Mouse (Mus musculus) gastrocnemius, adult 8-10 months (tissue): ENCODE data around the gene Prr12. TPM values are rescaled to one million over a fixed set of nuclear protein-coding genes. Genes with fewer than 3 reads are reported as not detected.
"Not testable (repeated sequence)": the region's sequence is repeated elsewhere in the genome, so short reads cannot be mapped to it uniquely, and the experiment has no call there.

Experiments
- DNase-seq, 2 experiments: peaks; one replicate each; pipeline ENCODE4 v3.0.0; 2022; ENCODE audit warnings: low spot score in 2 of 2
- total RNA-seq, 4 experiments: library from RNA; stranded (reverse); gene quantifications; 2 replicates each; pipeline ENCODE4 v1.2.4; 2022

Prr12 gene
- 10 to 100 TPM; 15.3 to 17.5 (median 15.9) TPM for total RNA-seq

DNA sequence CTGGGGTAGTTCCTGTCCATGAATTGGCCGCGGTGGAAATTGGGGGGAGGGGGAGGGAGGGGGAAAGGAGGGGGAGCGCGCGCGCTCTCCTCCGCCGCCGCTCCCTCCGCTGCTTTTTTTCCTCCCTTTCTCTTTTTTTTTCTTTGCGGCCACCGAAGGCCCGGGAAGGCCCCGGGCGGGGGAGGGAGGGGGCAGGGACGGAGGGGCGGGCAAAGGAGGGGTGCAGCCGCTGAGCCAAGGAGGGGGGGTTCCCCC lies at the start of gene Prr12:
Gene Prr12 (minus strand): TSS at position 20 of the 255 bp plus-strand sequence.
- DNase-seq, result no peak

DNA sequence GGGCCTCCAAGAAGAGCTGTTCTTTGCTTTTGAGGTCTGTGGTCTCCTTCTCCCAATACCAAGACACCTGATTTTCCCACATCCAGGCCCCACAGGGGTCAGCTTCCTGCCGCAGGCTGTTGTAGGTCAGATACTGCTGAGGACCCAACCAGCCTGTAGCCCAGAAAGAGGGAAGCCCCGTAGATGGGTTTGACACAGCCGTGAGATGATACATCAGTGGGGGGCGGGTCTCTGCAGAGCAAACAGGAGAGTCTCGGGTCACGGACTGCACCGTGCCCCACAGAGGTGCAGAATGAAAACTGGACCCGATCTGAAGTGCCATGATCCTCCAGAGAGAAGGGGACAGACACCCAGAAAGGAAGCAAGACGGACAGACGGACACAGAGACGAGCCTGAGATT lies 49.8 kb upstream of the Prr12 start:
- DNase-seq, result no peak

DNA sequence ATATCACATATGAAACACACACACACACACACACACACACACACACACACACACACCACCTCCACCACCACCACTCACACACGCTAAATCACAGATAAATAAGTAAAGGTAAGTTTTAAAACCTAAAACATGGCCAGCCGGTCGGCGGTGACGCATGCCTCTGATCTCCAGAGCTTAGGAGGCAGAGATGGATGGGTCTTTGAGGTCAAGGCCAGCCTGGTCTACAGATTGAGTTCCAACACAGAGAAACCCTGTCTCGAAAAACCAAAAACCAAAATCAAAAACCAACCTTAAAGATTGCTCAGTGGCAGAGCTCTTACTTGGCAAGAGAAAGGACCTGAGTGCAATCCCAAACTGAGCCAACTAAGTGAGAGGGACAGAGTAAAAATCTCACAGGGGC lies 47.4 kb upstream of the Prr12 start:
- no peak for DNase-seq

DNA sequence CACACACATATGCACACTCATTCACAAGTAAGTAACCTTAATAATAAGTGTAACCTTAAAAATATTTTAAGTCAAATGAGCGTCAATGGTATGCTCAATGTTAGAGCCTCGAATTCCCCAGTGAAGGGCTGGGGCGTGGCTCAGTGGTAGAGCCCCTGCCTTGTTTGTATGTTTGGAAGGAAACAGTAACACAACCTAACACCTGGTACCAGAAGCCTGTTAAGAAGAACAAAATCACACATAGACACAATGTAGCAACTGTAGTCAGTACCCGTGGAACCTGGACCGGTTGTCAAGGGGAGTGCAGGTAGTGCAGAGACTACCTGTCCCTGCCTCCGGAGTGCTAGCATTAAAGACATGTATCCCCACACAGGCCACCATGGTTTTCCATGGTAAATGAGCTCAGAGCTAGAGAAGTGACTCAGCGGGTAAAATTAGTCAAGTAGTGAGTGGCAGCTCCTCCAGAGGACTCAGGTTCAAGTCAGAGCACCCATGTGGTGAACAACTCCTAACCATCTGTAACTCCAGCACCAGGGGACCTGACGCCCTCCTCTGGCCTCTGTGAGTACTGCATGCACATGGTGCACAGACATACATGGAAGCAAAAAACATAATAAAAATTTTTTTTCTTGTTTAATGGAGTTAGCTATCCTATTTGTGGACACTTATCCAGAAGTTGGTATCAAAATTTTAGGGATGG lies 46.0 kb upstream of the Prr12 start:
- DNase-seq, result no peak

DNA sequence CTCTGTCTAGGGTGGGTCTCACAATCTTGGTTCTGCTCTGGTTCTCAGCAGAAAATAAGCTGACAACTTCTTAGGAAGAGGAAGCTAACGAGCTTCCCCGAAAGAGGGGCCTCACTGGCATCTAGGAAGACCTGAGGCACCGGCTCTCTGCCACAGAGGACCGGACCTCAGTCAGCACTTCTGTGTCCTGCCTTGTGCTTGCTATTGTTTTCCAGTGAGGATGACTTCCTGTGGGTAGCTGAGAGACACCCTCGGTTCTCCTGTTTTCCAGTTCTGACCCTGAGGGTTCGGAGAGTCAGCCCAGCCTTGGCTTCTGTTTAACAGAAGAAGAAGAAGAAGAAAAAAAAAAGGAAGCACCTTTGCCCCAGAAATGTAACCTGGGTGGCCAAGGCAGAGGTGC lies 44.8 kb upstream of the Prr12 start:
- no peak for DNase-seq

DNA sequence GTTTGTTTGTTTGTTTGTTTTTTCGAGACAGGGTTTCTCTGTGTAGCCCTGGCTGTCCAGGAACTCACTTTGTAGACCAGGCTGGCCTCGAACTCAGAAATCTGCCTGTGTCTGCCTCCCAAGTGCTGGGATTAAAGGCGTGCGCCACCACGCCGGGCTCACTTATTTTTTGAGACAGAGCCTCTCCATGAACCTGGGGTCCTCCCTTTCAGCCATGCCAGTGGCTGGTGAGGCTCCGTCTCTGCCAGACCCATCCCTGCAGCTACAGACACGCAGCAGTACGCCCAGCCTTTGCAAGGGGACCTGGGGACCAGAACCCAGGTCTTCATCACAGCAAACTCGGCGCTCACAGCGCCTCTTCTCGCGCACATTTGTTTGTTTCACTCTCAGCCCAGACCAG lies 43.3 kb upstream of the Prr12 start:
- not testable (repeated sequence) for DNase-seq

DNA sequence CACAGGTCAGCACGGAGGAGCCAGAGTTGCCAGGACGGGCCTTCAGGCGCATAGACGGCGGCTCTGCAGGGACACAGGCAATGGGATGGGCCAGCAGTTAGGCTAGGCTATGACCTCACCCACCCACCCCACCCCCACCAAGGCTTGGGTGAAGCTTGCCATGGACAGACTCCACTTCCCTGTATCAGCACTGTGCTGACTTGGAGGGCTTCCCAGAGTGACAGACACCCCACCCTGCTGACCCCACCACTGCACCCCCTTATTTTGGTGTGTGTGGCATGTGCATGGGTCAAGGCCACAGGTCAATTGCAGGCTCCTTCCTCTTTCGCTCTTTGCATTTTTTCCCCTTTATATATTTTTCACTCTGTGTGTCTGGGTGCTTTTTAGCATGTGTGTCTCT lies 42.7 kb upstream of the Prr12 start:
- DNase-seq, result no peak

DNA sequence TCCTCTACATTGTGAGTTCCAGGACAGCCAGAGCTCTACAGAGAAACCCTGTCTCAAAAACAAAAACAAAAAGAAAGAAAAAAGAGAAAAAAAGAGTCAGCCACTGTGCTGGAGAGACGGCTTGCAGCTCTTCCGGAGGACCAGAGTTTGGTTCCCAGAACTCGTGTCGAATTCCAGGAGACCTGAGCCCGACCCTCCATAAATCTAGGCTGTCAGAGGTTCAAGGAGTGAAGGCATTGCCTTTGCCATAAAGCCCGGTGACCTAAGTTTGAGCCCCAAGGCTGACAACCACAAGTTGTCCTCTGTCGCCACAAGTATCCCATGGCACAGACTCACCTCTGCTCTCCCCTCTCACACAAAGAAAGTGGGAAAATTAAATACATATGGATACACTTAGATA lies 41.4 kb upstream of the Prr12 start:
- DNase-seq, result no peak

DNA sequence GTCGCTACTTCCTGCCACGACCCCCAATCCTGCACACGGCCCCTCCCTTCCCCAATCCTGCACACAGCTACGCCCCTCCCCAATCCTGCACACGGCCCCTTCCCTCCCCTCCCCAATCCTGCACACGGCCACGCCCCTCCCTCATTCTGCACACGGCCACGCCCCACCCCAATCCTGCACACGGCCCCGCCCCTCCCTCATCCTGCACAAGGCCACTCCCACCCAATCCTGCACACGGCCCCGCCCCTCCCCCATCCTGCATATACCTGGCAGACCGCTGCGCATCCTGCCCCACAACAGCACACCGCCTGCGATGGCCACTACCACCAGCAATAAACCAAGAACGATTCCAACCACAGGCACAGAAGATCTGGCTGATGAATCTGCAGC lies 40.8 kb upstream of the Prr12 start:
- DNase-seq, result no peak

DNA sequence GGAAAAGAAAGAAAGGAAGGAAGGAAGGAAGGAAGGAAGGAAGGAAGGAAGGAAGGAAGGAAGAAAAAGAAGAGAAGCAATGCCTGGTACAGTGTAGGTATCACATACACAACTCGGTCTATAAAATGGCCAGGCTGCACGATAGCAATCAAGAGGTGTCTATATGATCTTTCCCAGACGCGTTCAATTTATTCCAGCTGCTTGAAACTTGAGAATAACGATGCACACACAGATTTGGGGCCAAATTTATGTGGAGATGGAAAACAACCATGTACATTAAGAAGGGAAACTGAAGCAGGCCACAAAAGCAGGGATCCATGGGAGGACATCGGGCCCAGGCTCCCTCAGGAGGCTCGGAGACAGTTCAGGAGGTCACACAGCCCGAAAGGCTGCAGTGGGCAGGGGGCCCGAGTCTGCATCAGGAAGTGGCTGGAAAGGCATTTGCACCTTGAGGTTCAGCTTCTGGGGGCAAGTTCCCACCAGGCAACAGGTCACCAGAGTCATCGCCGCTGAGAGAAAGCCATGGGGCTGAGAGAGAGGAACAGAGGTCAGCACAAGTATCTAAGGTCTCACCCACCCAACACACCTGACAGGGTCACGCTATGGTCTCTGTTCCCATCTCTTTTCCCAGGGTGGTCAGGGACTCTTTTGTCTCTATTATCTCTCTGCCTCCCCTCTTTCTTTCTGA lies 40.3 kb upstream of the Prr12 start:
- DNase-seq, result no peak

DNA sequence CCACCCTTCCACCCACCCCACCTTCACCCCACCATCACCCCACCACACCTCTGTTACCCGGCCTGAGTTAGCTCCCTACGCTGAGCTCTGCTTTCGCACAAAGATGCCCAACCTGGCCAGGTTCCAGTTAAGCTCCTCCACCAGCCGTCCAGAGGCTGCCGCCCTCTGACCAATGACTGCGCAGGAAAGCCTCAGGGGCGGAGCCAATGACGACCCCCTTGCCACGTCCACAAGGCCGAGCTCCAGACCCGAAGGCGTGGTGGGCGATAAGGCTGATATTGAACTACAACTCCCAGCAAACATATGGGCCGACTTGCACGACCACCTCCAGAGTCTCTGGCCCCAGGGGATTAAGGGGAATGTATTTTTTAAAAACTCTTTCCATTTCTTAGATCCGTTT lies 39.4 kb upstream of the Prr12 start, which contains the start of gene Rcn3:
Gene Rcn3 (minus strand): TSS at position 174 of the 400 bp plus-strand sequence.
- DNase-seq, result peak; percentile 69 to 78

DNA sequence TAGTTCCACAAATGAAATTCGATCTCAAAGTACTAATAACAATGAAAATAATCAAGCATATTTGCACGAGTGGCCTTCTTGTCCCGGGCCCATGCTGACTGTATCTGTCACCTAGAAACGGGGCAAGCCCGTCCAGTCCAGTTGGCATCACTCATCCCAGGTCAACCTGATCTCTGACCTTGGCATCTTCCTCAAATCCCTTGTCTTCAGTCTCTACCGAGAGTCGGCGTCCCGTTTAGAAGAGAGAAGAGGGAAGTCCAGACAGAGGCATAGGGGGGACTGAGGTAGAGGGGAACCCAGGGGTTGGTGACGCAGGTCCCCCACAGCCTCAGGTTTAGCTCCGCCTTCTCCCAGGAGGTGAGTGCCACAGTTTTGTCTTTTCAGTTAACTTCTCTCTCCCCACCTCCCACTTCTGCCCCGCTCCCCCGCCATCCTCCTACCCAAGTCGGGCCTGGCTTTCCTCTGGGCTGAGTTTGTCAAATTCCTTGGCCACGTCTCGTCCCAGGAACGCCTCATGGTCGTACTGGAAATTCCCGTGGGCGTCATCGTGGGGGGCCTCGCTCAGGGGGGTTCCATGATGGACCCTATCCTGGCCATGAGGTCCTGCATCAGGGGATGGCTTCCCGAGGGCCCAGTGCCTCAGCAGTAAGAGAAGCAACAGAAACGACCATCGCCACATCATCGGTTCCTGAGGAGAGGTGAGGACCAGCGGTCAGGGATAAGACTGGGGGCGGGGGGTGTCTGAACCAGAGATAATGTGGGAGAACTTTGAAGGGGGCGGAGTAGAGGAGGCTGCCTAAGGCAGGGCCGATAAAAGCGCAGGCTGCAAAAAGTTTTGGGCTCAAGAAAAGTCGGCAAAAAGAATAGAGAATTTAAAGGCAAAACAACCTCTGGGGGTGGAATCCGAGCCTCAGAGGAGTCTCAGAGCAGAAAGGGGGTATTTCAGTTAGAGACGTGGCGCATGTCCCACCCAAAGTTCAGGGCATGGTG lies 38.6 kb upstream of the Prr12 start:
- DNase-seq, result no peak

DNA sequence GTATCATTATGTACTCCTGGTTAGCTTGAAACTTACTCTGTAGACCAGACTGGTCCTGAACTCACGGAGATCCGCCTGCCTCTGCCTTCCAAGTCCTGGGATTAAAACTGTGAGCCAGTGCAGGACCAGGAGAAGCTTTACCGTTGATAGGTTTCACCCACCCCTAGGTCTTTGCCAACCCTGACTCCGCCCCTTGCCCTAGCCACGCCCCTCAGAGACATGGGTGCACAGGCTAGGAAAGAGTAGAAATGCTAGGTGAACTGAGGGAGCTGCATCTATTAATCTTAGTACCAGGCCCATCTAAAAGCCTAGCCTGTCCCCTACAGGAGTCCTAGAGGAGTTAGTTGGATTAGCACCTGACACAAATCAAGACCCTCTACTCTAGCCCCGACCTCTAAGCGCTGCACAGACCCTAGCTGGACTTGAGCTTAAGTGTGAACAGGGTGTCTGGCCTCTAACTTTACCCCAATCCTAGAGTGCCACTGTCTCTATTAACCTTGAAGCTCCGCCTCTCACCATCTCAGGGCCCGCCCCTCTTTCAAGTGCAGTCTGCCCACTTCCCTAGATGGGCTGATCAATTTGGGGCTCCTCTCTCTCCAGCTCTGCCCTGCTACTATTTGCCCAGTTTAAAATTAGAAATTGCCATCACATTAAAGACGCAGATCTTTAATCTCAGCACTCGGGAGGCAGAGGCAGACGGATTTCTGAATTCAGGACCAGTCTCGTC lies 37.7 kb upstream of the Prr12 start:
- DNase-seq, result no peak

DNA sequence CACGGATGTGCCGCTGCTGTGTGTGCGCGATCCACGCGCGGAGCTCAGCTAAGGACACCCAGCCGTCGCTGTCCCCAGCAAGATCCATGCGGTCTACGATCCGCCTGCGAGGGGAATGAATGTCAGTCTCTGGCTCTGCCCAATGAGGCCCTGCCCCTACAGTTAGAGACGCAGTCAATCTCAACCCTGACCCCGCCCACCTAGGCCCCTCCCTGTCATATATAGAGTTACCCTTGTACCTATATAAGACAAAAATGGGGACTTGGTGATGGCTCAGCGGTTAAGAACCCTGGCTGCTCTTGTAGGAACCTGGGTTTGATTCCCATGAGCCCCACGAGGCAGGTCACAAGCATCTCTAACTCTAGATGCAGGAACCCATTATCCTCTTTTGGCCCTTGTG lies 35.9 kb upstream of the Prr12 start:
- DNase-seq, result no peak

DNA sequence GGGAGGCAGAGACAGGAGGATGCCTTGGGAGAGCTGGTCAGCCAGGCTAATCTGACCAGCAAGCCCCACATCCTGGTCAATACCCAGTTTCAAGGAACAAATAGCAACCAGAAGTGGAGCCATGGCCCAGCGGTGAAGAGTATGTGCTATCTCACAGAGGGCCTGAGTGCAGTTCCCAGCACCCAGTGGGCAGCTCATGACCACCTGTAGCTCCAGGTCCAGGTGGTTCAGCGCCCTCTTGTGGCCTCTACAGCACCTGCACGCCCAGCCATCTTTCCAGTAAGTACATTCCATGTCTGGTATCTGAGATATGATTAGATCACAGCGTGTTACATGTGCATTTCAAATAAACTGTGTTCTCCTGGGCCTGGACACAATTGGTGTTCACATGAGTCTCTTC lies 33.4 kb upstream of the Prr12 start:
- no peak for DNase-seq

DNA sequence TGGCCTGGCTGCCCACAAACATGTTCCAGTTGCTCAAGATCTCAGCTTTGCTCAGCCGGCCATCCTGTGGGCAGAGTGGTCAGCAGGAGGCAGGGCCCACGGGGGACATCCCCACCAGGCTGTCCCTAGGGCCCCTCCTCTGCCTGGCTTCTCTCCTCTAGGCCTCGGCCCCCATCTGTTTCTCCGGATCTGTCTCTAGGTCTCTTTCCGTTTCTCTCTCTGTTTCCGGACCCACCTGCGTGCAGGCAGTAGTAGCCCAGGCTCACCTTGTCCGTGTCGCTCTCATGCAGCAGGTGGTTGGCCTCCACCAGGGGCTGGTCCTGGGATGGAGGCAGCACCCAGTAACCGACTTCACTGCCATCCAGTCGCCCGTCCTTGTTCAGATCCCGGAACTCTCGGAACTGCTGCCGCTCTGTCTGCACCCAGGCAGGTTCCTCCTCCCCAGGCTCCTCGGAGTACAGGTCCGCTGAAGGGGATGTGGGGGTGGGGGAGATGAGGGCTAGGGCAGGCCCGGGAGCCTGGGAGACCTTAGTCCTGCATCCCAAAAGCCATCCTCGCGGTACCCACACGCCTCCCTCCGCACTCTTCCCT lies 30.7 kb upstream of the Prr12 start:
- no peak for DNase-seq

DNA sequence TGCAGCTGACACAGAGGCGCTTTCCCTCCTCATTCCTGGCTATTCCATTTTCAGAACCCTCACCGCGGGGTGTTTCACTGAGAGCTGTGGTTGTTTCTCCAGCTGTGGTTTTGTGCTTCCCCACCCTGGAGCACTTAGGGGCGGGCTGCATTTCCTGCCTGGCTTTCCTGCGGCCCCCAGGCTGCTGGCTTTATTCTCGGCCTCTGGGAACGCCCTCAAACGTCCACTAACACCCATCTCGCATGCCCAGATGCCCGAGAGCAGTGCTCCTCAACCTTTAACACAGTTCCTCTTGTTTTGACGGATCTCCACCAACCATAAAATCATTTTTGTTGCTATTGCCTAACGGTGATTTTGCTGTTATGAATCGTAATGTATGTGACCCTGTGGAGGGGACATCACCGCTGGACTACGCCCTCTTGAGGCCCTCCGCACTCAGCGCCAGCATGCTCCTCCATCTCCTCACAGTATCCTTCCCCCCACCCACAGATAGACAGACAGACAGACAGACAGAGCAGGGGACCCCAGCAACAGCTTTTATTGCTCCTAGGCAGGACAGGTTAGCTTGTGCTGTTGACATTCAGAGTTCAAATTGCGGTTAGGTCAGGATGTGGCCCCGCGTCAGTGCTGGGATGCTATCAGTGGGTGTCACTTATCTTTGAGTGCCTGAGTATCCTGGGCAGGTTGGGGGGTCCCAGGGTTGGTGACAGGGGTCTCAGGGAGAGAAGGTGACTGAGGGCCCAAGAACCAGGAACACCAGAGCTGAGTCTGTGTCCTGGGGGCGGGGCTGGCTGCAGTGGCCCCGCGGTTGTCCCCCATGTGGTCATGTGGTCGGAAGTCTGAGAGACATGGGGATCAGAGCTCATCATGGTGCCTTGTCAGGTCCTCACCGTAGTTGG lies 30.0 kb upstream of the Prr12 start:
- DNase-seq, result no peak

DNA sequence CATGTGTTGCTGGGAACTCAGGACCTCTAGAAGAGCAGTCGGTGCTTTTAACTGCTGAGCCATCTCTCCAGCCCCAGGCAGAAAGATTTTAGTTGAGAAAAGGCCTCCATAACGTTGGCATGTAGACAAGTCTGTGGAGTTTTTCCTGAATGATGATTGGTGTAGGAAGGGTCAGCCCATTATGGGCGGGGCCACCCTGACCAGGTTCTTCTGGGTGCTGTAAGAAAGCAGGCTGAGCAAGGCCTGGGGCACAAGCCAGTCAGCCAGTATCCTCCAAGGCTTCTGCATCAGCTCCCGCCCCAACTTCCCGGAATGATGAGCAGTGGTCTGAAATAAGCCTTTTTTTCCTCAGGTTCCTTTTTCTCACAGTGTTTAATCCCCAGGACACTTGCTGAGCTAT lies 28.3 kb upstream of the Prr12 start:
- no peak for DNase-seq

DNA sequence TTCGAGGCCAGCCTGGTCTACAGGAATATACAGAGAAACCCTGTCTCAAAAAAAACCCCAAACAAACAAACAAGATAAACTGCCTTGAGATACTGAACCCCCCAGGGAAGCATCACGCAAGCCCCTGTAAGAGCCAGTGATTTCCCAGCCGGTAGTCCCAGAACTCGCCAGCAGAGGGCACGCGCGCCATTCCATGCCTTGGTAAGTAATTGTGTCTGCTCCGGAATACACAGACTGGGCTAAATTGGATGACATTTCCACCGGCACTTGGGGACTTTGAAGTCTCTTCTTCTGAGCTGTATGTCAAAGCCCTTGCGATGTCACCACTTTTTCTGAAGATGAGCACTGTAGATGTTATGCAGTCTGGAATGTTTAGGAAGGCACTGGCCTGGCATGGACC lies 27.2 kb upstream of the Prr12 start:
- DNase-seq, result peak; percentile 89 to 92

DNA sequence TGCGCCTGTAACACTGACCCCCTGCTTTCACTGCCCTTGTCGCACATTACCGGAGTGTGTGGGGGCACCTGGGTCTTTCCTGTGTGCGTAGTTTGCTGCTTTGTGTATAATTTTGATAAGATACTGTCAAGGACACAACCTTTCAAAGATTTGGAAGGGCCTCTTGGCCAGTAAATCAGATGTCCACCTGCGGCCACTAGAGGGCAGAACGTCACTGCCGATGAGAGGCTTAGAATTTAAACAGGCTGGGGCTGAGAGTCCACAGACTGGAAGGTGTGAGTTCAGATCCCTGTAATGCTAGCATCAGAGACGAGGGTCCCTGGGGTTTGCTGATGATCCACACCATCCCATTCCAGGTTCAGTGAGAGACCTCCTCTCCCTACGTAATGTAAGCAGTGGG lies 25.8 kb upstream of the Prr12 start:
- DNase-seq, result peak; percentile 54 to 59
